Mouse (Mus musculus): ENCODE results near the gene Ces1a.

DNA sequence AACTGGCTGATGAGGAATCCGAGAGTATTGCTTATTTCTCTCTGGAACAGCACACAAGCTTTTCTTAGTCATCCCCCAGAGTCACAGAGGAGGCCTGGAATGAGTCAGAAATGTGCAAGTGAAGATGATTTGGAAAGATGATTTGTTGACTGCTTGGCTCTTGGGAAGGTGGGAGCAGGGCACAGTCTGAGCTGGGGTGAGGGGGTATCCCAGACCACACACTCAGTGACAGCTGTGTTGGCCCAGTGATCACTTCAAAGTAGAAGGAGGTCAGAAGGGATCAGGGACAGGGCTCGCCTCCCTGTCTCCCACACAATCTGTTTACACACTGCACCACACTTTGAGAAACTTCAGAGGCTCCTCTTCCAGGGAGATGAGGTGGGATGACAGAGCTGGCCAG lies 63.6 kb downstream of the Ces1a start:
- TF ChIP-seq CTCF (IDR thresholded peaks at IDR 0.05; ENCODE audit: low read depth) (no peak), EP300 (IDR thresholded peaks at IDR 0.05; ENCODE audit: low read depth) (no peak)
